Mouse (Mus musculus) hindbrain, postnatal 0 days (tissue): ENCODE measurements around the gene Hsdl1. TPM values are rescaled to one million over a fixed set of nuclear protein-coding genes. Genes with fewer than 3 reads are reported as not detected.

ENCODE experiments used
- ATAC-seq: fragments of 200-750 bp; cut with Nextera tagmentation; 2 replicates; pipeline ENCODE4 v1.8.0; 2017; ENCODE audit warnings: mild to moderate bottlenecking, moderate TSS enrichment, moderate library complexity
- DNase-seq: peaks from one replicate; pipeline ENCODE4 v3.0.0-alpha.2; 2015; ENCODE audit warnings: low spot score
- H3K27ac ChIP-seq: fragments of 300-500 bp; sonication (generic); 2 replicates; pipeline ENCODE4 v1.5.1; 2014; ENCODE audit warnings: mild to moderate bottlenecking
- H3K27me3 ChIP-seq: fragments of 300-500 bp; sonication (generic); 2 replicates; pipeline ENCODE4 v1.6.1; 2014; ENCODE audit warnings: low read length, mixed read lengths; ENCODE audit not compliant: insufficient read depth
- H3K36me3 ChIP-seq: fragments of 300-500 bp; sonication (generic); 2 replicates; pipeline ENCODE4 v1.6.1; 2014; ENCODE audit warnings: low read length, mixed read lengths; ENCODE audit not compliant: insufficient read depth
- H3K4me1 ChIP-seq: fragments of 300-500 bp; sonication (generic); 2 replicates; pipeline ENCODE4 v1.6.1; 2014; ENCODE audit warnings: antibody characterized with exemption, low read length, mixed read lengths; ENCODE audit not compliant: insufficient read depth
- H3K4me2 ChIP-seq: fragments of 300-500 bp; sonication (generic); 2 replicates; pipeline ENCODE4 v1.6.1; 2014; ENCODE audit warnings: low read depth, mild to moderate bottlenecking, low read length, moderate library complexity, mixed read lengths
- H3K4me3 ChIP-seq: fragments of 300-500 bp; sonication (generic); 2 replicates; pipeline ENCODE4 v1.5.1; 2014; ENCODE audit warnings: low read length
- H3K9ac ChIP-seq: fragments of 300-500 bp; sonication (generic); replicated peaks from 2 replicates; pipeline ENCODE4 v1.6.1; 2014; ENCODE audit warnings: mild to moderate bottlenecking, low read length, moderate library complexity, mixed read lengths
- H3K9me3 ChIP-seq: fragments of 300-500 bp; sonication (generic); 2 replicates; pipeline ENCODE4 v1.6.1; 2016; ENCODE audit warnings: low read length, mixed read lengths
- CTCF ChIP-seq: IDR thresholded peaks from 2 replicates; pipeline ENCODE4 v1.5.1; 2016; ENCODE audit warnings: antibody characterized with exemption, control low read depth, low read depth
- WGBS: fragments of 180-500 bp; shearing (Covaris S2); extraction: QIAGEN DNeasy Blood & Tissue Kit; methylation state at CpG from one replicate; pipeline ENCODE4 v1.1.7; 2014; 5-methylcytosine and 5-hydroxymethylcytosine counted together
- polyA plus RNA-seq: library from polyadenylated mRNA; unstranded; fragments of >200 nt; fragmentation: Nextera tagmentation; extraction: Ambion mirVana; gene quantifications from 2 replicates; pipeline ENCODE4 v1.2.1, GENCODE M21; 2015
- total RNA-seq: library from RNA; depleted of rRNA; stranded (reverse); fragments of >200 nt; gene quantifications from 2 replicates; pipeline ENCODE4 v1.2.3, GENCODE M21; 2014

The Hsdl1 gene
- total and polyA plus RNA-seq, 2 experiments from 2014 or later = 126 to 144 TPM

DNA sequence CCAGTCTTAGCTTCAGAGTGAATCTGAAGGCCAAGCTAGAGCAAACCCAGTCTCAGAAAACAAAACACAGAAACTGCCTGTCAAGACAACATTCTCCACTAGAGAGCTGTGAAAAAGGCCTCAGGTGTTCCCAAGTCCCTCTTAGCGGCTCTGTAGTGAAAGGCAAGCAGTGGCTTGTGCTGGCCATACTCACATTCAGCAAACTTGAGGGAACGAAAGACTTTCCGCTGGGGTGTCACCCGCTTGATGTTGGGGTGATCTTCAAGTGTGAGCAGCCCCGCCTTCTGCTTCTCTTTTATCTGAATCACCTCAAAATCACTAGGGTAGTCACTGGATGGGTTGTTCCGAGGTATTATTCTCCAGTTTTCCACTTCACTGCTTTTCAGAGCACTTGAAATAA lies 29.2 kb downstream of the Hsdl1 start:
- Histone ChIP-seq H3K9ac (no peak overlapping the region), H3K27ac (no peak overlapping the region), H3K9me3 (no peaks in the 10 kb centered on the region), H3K4me3 (no peak overlapping the region), H3K27me3 (no peaks in the 10 kb centered on the region), H3K4me2 (no peak overlapping the region), H3K36me3 (peaks cover 44% of the 10 kb centered on the region), H3K4me1 (no peaks in the 10 kb centered on the region)
- DNase-seq (no peak), ATAC-seq (no peak)
- 92% methylated on average over 6 of the region's 6 CpGs for WGBS
- no peak for TF ChIP-seq CTCF

DNA sequence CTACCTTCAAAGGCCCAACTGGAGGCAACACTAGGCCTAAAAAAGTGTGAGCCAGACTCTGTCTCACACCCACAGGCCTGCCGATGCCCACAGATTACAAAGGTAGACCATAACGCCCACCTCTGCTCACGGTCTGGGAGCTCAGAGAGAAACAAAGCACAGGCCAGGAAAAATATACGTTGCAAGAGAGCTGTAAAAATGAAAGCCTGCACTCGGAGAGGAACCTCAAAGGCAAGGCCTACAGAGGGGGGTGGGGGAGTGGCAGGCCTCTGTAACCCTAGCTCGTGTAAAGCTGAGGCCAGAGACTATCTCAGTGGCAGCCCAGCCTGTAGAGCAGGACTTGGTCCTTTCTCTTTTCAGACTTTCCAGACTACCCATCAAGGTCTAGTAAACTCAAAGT lies 29.8 kb downstream of the Hsdl1 start:
- Histone ChIP-seq H3K9ac (no peak overlapping the region), H3K36me3 (peaks cover 50% of the 10 kb centered on the region), H3K4me2 (no peak overlapping the region), H3K4me1 (no peaks in the 10 kb centered on the region), H3K27ac (no peak overlapping the region), H3K27me3 (no peaks in the 10 kb centered on the region), H3K9me3 (no peaks in the 10 kb centered on the region), H3K4me3 (no peak overlapping the region)
- 82% methylated on average over 6 of the region's 6 CpGs for WGBS
- DNase-seq (no peak), ATAC-seq (no peak)
- TF ChIP-seq CTCF = no peak

DNA sequence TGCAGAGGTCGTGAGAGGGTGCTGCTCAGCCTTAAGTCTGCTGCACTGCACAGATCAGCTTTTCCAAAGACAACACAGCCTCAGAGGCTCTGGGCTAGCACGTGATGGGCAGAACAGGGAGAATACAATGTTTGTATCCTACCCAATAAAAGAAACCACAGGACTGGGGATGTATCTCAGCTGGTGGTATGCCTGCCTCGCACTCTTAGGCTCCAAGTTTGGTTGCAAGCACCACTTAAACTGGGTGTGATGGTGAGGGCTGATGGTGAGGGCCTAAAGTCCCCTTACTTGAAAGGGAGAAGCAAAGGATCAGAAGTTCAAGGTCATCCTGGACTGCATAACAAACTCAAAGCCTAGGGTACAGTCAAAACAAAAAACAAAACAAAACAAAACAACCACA lies 30.4 kb downstream of the Hsdl1 start:
- WGBS = 83% methylated on average over 3 of the region's 3 CpGs
- H3K4me1 ChIP-seq = no peaks in the 10 kb centered on the region
- H3K4me2 ChIP-seq = no peak overlapping the region
- no peak overlapping the region for H3K9ac ChIP-seq
- TF ChIP-seq CTCF = no peak
- no peaks in the 10 kb centered on the region for H3K9me3 ChIP-seq
- no peak for DNase-seq
- no peak for ATAC-seq
- peaks cover 56% of the 10 kb centered on the region for H3K36me3 ChIP-seq
- H3K4me3 ChIP-seq = no peak overlapping the region
- no peak overlapping the region for H3K27ac ChIP-seq
- no peaks in the 10 kb centered on the region for H3K27me3 ChIP-seq

GRCm38 (mm10) chr8:119531973-119532372 lies 43.0 kb downstream of the Hsdl1 start:
- Histone ChIP-seq H3K4me2 (no peak overlapping the region), H3K27me3 (no peaks in the 10 kb centered on the region), H3K4me3 (no peak overlapping the region), H3K4me1 (no peaks in the 10 kb centered on the region), H3K27ac (no peak overlapping the region), H3K36me3 (peaks cover 84% of the 10 kb centered on the region), H3K9ac (no peak overlapping the region), H3K9me3 (no peaks in the 10 kb centered on the region)
- ATAC-seq (no peak), DNase-seq (no peak)
- WGBS = 88% methylated on average over 9 of the region's 9 CpGs
- no peak for TF ChIP-seq CTCF

DNA sequence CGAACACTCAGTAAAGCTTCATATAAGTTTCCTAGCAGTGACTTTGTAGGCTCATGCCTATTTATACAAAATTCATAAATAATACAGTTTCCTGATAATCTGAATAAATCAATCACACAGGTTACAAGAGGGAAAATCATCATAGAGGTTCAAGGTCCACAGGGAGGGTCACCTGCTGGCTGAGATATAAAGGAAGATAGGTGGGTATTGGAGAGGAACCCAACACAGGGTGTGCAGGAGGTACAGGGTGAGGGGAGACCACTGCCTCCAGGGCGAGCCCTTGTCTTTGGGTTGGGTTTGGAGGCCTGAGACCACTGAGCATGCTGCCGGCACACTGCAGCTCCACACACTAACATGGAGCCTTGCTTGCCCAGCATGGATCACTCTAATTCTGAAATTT lies 43.6 kb downstream of the Hsdl1 start:
- H3K27ac ChIP-seq = no peak overlapping the region
- peaks cover 79% of the 10 kb centered on the region for H3K36me3 ChIP-seq
- no peak for ATAC-seq
- no peak for TF ChIP-seq CTCF
- no peak overlapping the region for H3K9ac ChIP-seq
- no peaks in the 10 kb centered on the region for H3K4me1 ChIP-seq
- H3K4me2 ChIP-seq = no peak overlapping the region
- DNase-seq = no peak
- 95% methylated on average over 3 of the region's 3 CpGs for WGBS
- no peak overlapping the region for H3K4me3 ChIP-seq
- H3K9me3 ChIP-seq = no peaks in the 10 kb centered on the region
- H3K27me3 ChIP-seq = no peaks in the 10 kb centered on the region

DNA sequence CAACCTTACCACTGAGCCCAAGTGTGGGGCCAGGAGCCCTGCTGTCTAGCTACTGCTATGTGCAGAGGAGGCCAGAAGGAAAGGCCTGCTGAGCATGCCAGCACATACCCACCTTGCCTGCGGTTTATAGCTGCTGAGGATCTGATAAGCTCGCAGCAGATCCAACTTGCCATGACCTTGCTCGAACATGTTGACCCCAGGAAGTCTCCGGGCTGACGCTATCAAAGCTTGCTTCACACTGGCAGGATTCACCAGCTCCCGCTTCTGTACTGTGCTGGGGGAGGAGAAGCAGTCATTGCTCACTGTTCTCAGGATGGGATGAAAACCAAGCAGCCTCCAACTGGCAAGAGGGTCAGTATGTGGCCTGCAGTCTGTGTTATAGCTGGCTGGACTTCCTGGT lies 44.0 kb downstream of the Hsdl1 start:
- H3K4me3 ChIP-seq = no peak overlapping the region
- no peaks in the 10 kb centered on the region for H3K4me1 ChIP-seq
- H3K27me3 ChIP-seq = no peaks in the 10 kb centered on the region
- H3K4me2 ChIP-seq = no peak overlapping the region
- no peak for DNase-seq
- ATAC-seq = no peak
- H3K27ac ChIP-seq = no peak overlapping the region
- no peaks in the 10 kb centered on the region for H3K9me3 ChIP-seq
- TF ChIP-seq CTCF = no peak
- H3K9ac ChIP-seq = no peak overlapping the region
- 89% methylated on average over 6 of the region's 6 CpGs for WGBS
- peaks cover 74% of the 10 kb centered on the region for H3K36me3 ChIP-seq

DNA sequence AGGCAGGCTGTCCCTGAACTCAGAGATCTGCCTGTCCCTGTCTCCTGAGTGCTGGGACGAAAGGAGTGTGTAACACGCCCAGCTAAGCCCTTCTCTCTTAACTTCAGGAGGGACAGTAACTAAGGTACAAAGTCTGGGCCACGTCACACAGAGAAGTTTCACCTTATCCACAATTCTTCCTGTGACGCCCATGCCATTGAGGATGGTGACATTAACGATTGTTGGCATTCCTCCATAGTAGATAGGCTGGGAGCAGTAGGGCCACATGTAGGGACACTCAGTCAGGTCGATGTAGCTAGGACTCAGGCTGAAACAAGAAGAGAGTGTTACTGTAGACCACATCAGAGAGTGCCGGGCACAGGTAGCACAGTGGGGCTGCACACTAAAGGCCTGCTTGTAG lies 46.2 kb downstream of the Hsdl1 start:
- H3K9ac ChIP-seq = no peak overlapping the region
- no peaks in the 10 kb centered on the region for H3K27me3 ChIP-seq
- 96% methylated on average over 7 of the region's 7 CpGs for WGBS
- ATAC-seq = no peak
- no peaks in the 10 kb centered on the region for H3K9me3 ChIP-seq
- H3K4me2 ChIP-seq = no peak overlapping the region
- H3K27ac ChIP-seq = no peak overlapping the region
- no peak overlapping the region for H3K4me3 ChIP-seq
- no peak for DNase-seq
- TF ChIP-seq CTCF = no peak
- peaks cover 76% of the 10 kb centered on the region for H3K36me3 ChIP-seq
- no peaks in the 10 kb centered on the region for H3K4me1 ChIP-seq
